ENCODE assay signal across 8 mouse cellular contexts in genomic region chr7:90456149-90456844, GRCm38 (mm10). TPM values are rescaled to one million over a fixed set of nuclear protein-coding genes. Genes with fewer than 3 reads are reported as not detected.
A peak's percentile ranks its signal among the peaks of the same experiment; 100 is the strongest.
DNase-seq lines count a peak whose midpoint lies in the region; ATAC-seq and TF ChIP-seq lines count a peak whose summit lies in the region.

No protein-coding gene starts in this region.

- H3K4me2 ChIP-seq in kidney, embryonic 16.5 days (replicated peaks; ENCODE audit: low read depth, low read length) = peak overlapping the region; percentile 64
- H3K4me2 ChIP-seq in hindbrain, postnatal 0 days (ENCODE audit: low read depth, low read length) = peak overlapping the region; percentile 66

- H3K4me3 ChIP-seq in kidney, embryonic 16.5 days (ENCODE audit: low read length) = peak overlapping the region; percentile 79
- peak overlapping the region; percentile 74 for H3K4me3 ChIP-seq in hindbrain, postnatal 0 days (ENCODE audit: low read length)

- H3K27ac ChIP-seq in kidney, embryonic 16.5 days (ENCODE audit: low read length) = peak overlapping the region; percentile 53
- peak overlapping the region; percentile 94 for H3K27ac ChIP-seq in hindbrain, postnatal 0 days

- peak overlapping the region; percentile 83 for H3K9ac ChIP-seq in kidney, embryonic 16.5 days (replicated peaks; ENCODE audit: low read length)
- H3K9ac ChIP-seq in hindbrain, postnatal 0 days (replicated peaks; ENCODE audit: low read length) = peak overlapping the region; percentile 66

- no peaks in the 10 kb centered on the region for H3K27me3 ChIP-seq in kidney, embryonic 16.5 days (ENCODE audit: insufficient read depth, low read length)
- H3K27me3 ChIP-seq in hindbrain, postnatal 0 days (ENCODE audit: insufficient read depth, low read length) = no peaks in the 10 kb centered on the region

- TF ChIP-seq POLR2A in brain, embryonic 14.5 days (IDR thresholded peaks at IDR 0.05; ENCODE audit: borderline replicate concordance, extremely low read depth, insufficient read depth, insufficient read length, poor library complexity, severe bottlenecking) = no peak

- peaks cover 10% of the 10 kb centered on the region for H3K4me1 ChIP-seq in kidney, embryonic 16.5 days (ENCODE audit: insufficient read depth, low read length)
- no peaks in the 10 kb centered on the region for H3K4me1 ChIP-seq in hindbrain, postnatal 0 days (ENCODE audit: insufficient read depth, low read length)

- H3K9me3 ChIP-seq in kidney, embryonic 16.5 days (ENCODE audit: low read length) = no peaks in the 10 kb centered on the region
- H3K9me3 ChIP-seq in hindbrain, postnatal 0 days (ENCODE audit: low read length) = no peaks in the 10 kb centered on the region

- 24% methylated on average over 7 of the region's 7 CpGs for WGBS in kidney, embryonic 16.5 days
- 26% methylated on average over 7 of the region's 7 CpGs for WGBS in hindbrain, postnatal 0 days

- no peak for DNase-seq in kidney, postnatal 25 days
- peak; percentile 18 for DNase-seq in brain, embryonic 14.5 days (ENCODE audit: low read depth)
- DNase-seq in hindbrain, postnatal 0 days (ENCODE audit: low spot score) = no peak
- DNase-seq in naive thymus-derived CD4-positive, alpha-beta T cell, adult 2 months (ENCODE audit: low read depth) = peak; percentile 33
- DNase-seq in layer of hippocampus, adult 11-12 months (ENCODE audit: low spot score) = no peak
- DNase-seq in thymus, postnatal 0 days (ENCODE audit: low spot score) = no peak
- no peak for DNase-seq in cerebellum, adult 11 months

- no peak for ATAC-seq in kidney, embryonic 16.5 days (ENCODE audit: low FRiP score, low TSS enrichment)
- no peak for ATAC-seq in hindbrain, postnatal 0 days

- no peak for TF ChIP-seq CTCF in brain, embryonic 14.5 days (IDR thresholded peaks at IDR 0.05; ENCODE audit: borderline replicate concordance, extremely low read depth, insufficient read depth, insufficient read length)
- no peak for TF ChIP-seq CTCF in hindbrain, postnatal 0 days (IDR thresholded peaks at IDR 0.05; ENCODE audit: low read depth)

- peaks cover 9% of the 10 kb centered on the region for H3K36me3 ChIP-seq in kidney, embryonic 16.5 days (ENCODE audit: insufficient read depth, low read length)
- H3K36me3 ChIP-seq in hindbrain, postnatal 0 days (ENCODE audit: insufficient read depth, low read length) = 0 out of 2 replicates have a peak, but pooled peaks cover 14% of the 10 kb centered on the region

RNA-seq across cellular contexts. Expression of gene Tmem126a, which starts 0.7 kb away (rescaled TPM):
- 109 and 114 TPM in 2 replicates for polyA plus RNA-seq in kidney, embryonic 16.5 days (2015; fragmentation: Nextera tagmentation; extraction: Ambion mirVana)
- polyA plus RNA-seq in brain, embryonic 14.5 days (2012; rRNA removed) = 48.6 and 62.6 TPM in 2 replicates
- 50.7 and 55.9 TPM in 2 replicates for total RNA-seq in hindbrain, postnatal 0 days (2014; rRNA removed)
- 139 and 145 TPM in 2 replicates for polyA plus RNA-seq in hindbrain, postnatal 0 days (2015; fragmentation: Nextera tagmentation; extraction: Ambion mirVana)
- 60.0 and 67.6 TPM in 2 replicates for polyA plus RNA-seq in thymus, postnatal 0 days (2015; fragmentation: Nextera tagmentation; extraction: Ambion mirVana)

RNA-seq across cellular contexts. Expression of gene Crebzf, which starts 13.8 kb away (rescaled TPM):
- 18.1 and 20.7 TPM in 2 replicates for polyA plus RNA-seq in kidney, embryonic 16.5 days (2015; fragmentation: Nextera tagmentation; extraction: Ambion mirVana)
- 123 and 174 TPM in 2 replicates for polyA plus RNA-seq in brain, embryonic 14.5 days (2012; rRNA removed)
- 73.6 and 97.2 TPM in 2 replicates for total RNA-seq in hindbrain, postnatal 0 days (2014; rRNA removed)
- polyA plus RNA-seq in hindbrain, postnatal 0 days (2015; fragmentation: Nextera tagmentation; extraction: Ambion mirVana) = 23.5 and 25.6 TPM in 2 replicates
- 34.7 and 38.5 TPM in 2 replicates for polyA plus RNA-seq in thymus, postnatal 0 days (2015; fragmentation: Nextera tagmentation; extraction: Ambion mirVana)

RNA-seq across cellular contexts. Expression of gene Tmem126b, which starts 19.5 kb away (rescaled TPM):
- polyA plus RNA-seq in kidney, embryonic 16.5 days (2015; fragmentation: Nextera tagmentation; extraction: Ambion mirVana) = 42.3 and 44.3 TPM in 2 replicates
- polyA plus RNA-seq in brain, embryonic 14.5 days (2012; rRNA removed) = 16.8 and 21.0 TPM in 2 replicates
- total RNA-seq in hindbrain, postnatal 0 days (2014; rRNA removed) = 15.1 and 21.9 TPM in 2 replicates
- polyA plus RNA-seq in hindbrain, postnatal 0 days (2015; fragmentation: Nextera tagmentation; extraction: Ambion mirVana) = 24.5 and 26.9 TPM in 2 replicates
- 20.7 and 21.0 TPM in 2 replicates for polyA plus RNA-seq in thymus, postnatal 0 days (2015; fragmentation: Nextera tagmentation; extraction: Ambion mirVana)

RNA-seq across cellular contexts. Expression of gene Dlg2, which starts 20.2 kb away (rescaled TPM):
- 0.98 and 1.0 TPM in 2 replicates for polyA plus RNA-seq in kidney, embryonic 16.5 days (2015; fragmentation: Nextera tagmentation; extraction: Ambion mirVana)
- 28.0 and 38.6 TPM in 2 replicates for polyA plus RNA-seq in brain, embryonic 14.5 days (2012; rRNA removed)
- 113 and 131 TPM in 2 replicates for total RNA-seq in hindbrain, postnatal 0 days (2014; rRNA removed)
- polyA plus RNA-seq in hindbrain, postnatal 0 days (2015; fragmentation: Nextera tagmentation; extraction: Ambion mirVana) = 18.5 and 20.4 TPM in 2 replicates
- 11.7 and 13.7 TPM in 2 replicates for polyA plus RNA-seq in thymus, postnatal 0 days (2015; fragmentation: Nextera tagmentation; extraction: Ambion mirVana)

RNA-seq across cellular contexts. Expression of gene Ccdc89, which starts 29.9 kb away (rescaled TPM):
- polyA plus RNA-seq in kidney, embryonic 16.5 days (2015; fragmentation: Nextera tagmentation; extraction: Ambion mirVana) = 1.2 and 1.3 TPM in 2 replicates
- 1.1 and 1.5 TPM in 2 replicates for polyA plus RNA-seq in brain, embryonic 14.5 days (2012; rRNA removed)
- total RNA-seq in hindbrain, postnatal 0 days (2014; rRNA removed) = 0.36 and 0.89 TPM in 2 replicates
- 0.89 and 1.2 TPM in 2 replicates for polyA plus RNA-seq in hindbrain, postnatal 0 days (2015; fragmentation: Nextera tagmentation; extraction: Ambion mirVana)
- polyA plus RNA-seq in thymus, postnatal 0 days (2015; fragmentation: Nextera tagmentation; extraction: Ambion mirVana) = 0.22 and 0.24 TPM in 2 replicates

Comparison
In these comparisons a context has a peak if more than half of its experiments do, and no peak if none do; other contexts are left out.
1. DNase-seq: peak in brain, embryonic 14.5 days (single experiment) and naive thymus-derived CD4-positive, alpha-beta T cell, adult 2 months (single experiment); none in kidney, postnatal 25 days (0 of 2), hindbrain, postnatal 0 days (single experiment), layer of hippocampus, adult 11-12 months (single experiment), thymus, postnatal 0 days (single experiment) and cerebellum, adult 11 months (single experiment).